Mouse (Mus musculus) limb, embryonic 15.5 days (tissue): Measurements from ENCODE around the gene Agrp. TPM values are rescaled to one million over a fixed set of nuclear protein-coding genes. Genes with fewer than 3 reads are reported as not detected.

ENCODE experiments used
- ATAC-seq: fragments of 200-750 bp; cut with Nextera tagmentation; 2 replicates; pipeline ENCODE4 v1.8.0; 2017; ENCODE audit warnings: low read depth, moderate TSS enrichment; ENCODE audit not compliant: insufficient number of reproducible peaks, low FRiP score, low TSS enrichment
- H3K27ac ChIP-seq: fragments of 300-500 bp; sonication (generic); 2 replicates; pipeline ENCODE4 v1.5.1; 2015; ENCODE audit warnings: moderate library complexity, mild to moderate bottlenecking, inconsistent platforms
- H3K27me3 ChIP-seq: fragments of 300-500 bp; sonication (generic); 2 replicates; pipeline ENCODE4 v1.6.1; 2015; ENCODE audit warnings: inconsistent platforms
- H3K36me3 ChIP-seq: fragments of 300-500 bp; sonication (generic); 2 replicates; pipeline ENCODE4 v1.6.1; 2015; ENCODE audit warnings: inconsistent platforms
- H3K4me1 ChIP-seq: fragments of 300-500 bp; sonication (generic); 2 replicates; pipeline ENCODE4 v1.6.1; 2015; ENCODE audit warnings: inconsistent platforms
- H3K4me2 ChIP-seq: fragments of 300-500 bp; sonication (generic); 2 replicates; pipeline ENCODE4 v1.6.1; 2015; ENCODE audit warnings: mild to moderate bottlenecking, inconsistent platforms
- H3K4me3 ChIP-seq: fragments of 300-500 bp; sonication (generic); 2 replicates; pipeline ENCODE4 v1.5.1; 2015; ENCODE audit warnings: mild to moderate bottlenecking, inconsistent platforms
- H3K9ac ChIP-seq: fragments of 300-500 bp; sonication (generic); 2 replicates; pipeline ENCODE4 v1.6.1; 2015; ENCODE audit warnings: inconsistent platforms
- H3K9me3 ChIP-seq: fragments of 300-500 bp; sonication (generic); 2 replicates; pipeline ENCODE4 v1.6.1; 2016; ENCODE audit warnings: inconsistent platforms
- WGBS: fragments of 180-500 bp; shearing (Covaris S2); methylation state at CpG from one replicate; pipeline ENCODE4 v1.1.7; 2015; 5-methylcytosine and 5-hydroxymethylcytosine counted together
- polyA plus RNA-seq: library from polyadenylated mRNA; unstranded; fragments of >200 nt; fragmentation: Nextera tagmentation; extraction: Ambion mirVana; gene quantifications from 2 replicates; pipeline ENCODE4 v1.2.1, GENCODE M21; 2015

Agrp gene
- polyA plus RNA-seq, 1 experiment from 2014 or later, result 2.4 TPM

DNA sequence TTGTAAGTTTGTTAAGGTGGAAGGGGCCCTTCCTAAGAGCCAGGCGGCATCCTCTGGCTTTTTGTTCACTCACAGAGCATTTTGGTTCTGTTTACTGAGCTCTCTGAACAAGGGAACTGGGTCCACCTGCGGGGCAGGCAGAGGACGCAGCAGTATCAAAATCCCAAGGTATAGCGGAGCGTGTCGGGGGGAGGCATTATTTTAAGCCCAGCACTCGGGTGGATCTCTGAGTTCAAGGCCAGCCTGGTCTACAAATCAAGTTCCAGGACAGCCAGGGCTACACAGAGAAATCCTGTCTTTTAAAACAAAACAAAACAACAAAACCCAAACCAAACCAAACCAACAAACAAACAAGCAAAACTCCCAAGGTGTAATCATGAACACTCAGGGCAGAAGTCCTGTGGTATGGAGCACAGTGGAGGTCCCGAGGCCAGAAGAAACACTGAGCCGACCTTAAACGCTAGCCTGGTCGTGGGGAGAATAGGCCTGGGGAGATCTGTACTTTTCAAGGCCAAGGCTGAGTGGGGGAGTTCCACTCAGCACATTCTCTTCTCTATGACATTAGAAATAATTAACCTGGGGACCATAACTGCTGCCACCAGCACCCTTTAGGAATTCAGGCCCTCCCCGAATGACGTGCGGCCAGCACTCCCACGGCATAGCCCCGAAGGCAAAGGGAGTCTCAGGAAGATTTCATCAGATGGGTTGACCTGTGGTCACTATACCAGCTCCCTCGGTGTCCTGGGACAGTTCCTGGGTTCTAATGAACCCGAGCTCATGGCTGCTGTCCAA lies 42.5 kb downstream of the Agrp start:
- Histone ChIP-seq H3K9me3 (no peaks in the 10 kb centered on the region), H3K36me3 (no peaks in the 10 kb centered on the region), H3K4me1 (peaks cover 27% of the 10 kb centered on the region), H3K27ac (peak overlapping the region; percentile 86), H3K4me3 (peak overlapping the region; percentile 24), H3K27me3 (no peaks in the 10 kb centered on the region), H3K4me2 (peak overlapping the region; percentile 42), H3K9ac (no peak overlapping the region)
- WGBS, result 78% methylated on average over 18 of the region's 18 CpGs
- no peak for ATAC-seq

DNA sequence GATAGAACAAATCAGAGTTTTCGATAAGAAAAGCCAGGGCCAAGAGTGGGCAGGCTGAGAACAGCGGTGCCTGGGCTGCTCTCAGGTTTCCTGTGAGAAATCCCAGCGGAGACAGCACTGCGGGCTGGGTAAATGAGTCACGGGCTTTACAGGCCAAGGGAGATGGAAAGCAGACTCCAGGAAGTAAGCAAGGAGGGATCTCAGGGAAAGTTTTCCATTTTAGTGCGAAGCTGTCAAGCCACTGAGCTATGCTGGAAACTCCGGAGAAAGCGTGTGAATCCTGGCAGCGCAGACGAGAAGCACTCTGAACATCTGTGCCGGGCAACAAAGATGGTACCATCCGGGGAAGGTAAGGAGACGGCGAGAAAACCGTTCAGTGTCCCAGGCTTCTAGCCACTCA lies 43.3 kb downstream of the Agrp start:
- peak; percentile 62; the same call in 1 of the 2 replicates for ATAC-seq
- Histone ChIP-seq H3K36me3 (no peaks in the 10 kb centered on the region), H3K4me1 (peaks cover 27% of the 10 kb centered on the region), H3K9ac (no peak overlapping the region), H3K9me3 (no peaks in the 10 kb centered on the region), H3K27ac (peak overlapping the region; percentile 86), H3K27me3 (no peaks in the 10 kb centered on the region), H3K4me2 (peak overlapping the region; percentile 42), H3K4me3 (peak overlapping the region; percentile 24)
- 9% methylated on average over 15 of the region's 15 CpGs for whole genome bisulfite sequencing

DNA sequence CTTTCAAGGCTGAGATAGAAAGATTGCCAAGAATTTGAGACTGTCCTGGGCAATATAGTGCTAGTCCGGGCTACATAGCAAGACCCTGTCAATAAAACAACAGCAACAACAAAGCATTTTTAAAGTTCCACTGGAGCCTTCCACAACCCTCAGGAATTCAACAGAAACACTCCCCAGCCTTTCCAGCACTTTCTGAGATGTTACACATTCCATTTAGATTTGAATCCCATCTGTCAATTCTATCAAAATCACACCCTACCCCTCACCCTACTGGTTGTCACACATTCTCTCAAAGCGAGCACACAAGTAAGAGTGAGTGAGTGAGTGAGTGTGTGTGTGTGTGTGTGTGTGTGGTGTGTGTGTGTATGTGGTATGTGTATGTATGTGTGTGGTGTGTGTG lies 44.8 kb downstream of the Agrp start:
- Histone ChIP-seq H3K9me3 (no peaks in the 10 kb centered on the region), H3K4me3 (no peak overlapping the region), H3K4me2 (no peak overlapping the region), H3K27me3 (no peaks in the 10 kb centered on the region), H3K36me3 (no peaks in the 10 kb centered on the region), H3K4me1 (peaks cover 27% of the 10 kb centered on the region), H3K9ac (no peak overlapping the region), H3K27ac (no peak overlapping the region)
- 26% methylated on average over 2 of the region's 2 CpGs for WGBS
- ATAC-seq, result no peak

DNA sequence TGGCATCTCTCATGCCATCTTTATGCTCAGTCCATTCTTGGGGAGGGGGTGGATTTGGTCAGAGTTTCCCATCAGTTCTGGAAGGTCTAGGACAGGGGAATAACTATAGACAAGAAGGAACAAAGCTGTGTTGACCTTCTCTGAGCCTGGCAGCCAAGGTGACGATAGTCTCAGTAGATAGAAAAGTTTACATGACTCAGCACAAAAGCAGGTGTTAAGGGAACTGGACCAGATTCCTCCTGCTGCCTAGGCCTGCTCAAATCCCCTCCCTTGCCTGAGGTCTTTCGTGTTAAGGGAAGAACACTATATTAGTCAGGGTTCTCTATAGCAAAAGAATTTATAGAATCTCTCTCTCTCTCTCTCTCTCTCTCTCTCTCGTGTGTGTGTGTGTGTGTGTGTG lies 57.5 kb downstream of the Agrp start:
- no peaks in the 10 kb centered on the region for H3K36me3 ChIP-seq
- 49% methylated on average over 3 of the region's 3 CpGs for WGBS
- no peak overlapping the region for H3K4me2 ChIP-seq
- no peak overlapping the region for H3K9ac ChIP-seq
- H3K4me3 ChIP-seq, result no peak overlapping the region
- no peak overlapping the region for H3K27ac ChIP-seq
- ATAC-seq, result no peak
- H3K9me3 ChIP-seq, result no peaks in the 10 kb centered on the region
- H3K4me1 ChIP-seq, result no peaks in the 10 kb centered on the region; the same call in 1 of the 2 replicates
- no peaks in the 10 kb centered on the region for H3K27me3 ChIP-seq

DNA sequence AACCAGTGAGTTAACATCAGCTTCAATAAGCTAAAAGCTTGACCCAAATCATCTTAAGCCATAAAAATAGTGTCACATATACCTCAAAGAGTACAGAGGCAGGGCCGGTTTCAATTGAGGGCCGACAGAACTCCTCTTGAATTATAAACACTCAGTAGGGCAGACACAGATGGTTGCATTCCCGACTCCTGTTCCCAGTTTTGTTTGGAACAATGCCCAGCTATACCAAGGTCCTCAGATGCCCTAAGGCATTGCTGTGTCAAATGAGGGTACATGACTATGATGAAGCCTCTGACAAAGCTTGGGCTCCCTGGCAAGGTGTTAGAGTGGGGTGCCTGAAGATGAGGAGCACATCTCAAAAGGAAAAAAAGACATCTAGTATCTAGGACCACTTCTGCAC lies 61.7 kb downstream of the Agrp start:
- Histone ChIP-seq H3K4me2 (no peak overlapping the region), H3K4me1 (no peaks in the 10 kb centered on the region; the same call in 1 of the 2 replicates), H3K9me3 (no peaks in the 10 kb centered on the region), H3K27ac (no peak overlapping the region), H3K4me3 (no peak overlapping the region), H3K27me3 (no peaks in the 10 kb centered on the region), H3K9ac (no peak overlapping the region), H3K36me3 (no peaks in the 10 kb centered on the region)
- ATAC-seq, result no peak
- WGBS, result 39% methylated on average over 3 of the region's 3 CpGs

DNA sequence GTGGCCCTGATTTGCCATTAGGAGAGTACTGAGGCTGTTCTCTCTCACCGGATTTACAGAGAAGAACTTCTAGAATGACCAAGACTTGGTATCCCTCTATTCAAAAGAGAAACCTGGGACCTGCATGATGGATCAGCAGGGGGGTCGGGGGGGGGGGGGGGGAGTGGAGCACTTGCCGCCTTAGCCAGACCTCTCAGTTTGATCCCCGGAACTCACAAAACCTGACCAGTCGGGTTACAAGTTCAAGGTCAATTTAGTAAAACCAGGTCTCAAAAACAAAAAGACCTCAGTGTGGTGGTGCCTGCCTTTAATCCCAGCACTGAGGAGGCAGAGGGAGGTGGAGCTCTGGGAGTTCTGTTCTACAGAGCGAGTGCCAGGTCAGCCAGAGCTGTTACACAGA lies 62.5 kb downstream of the Agrp start:
- Histone ChIP-seq H3K4me1 (no peaks in the 10 kb centered on the region), H3K27ac (no peak overlapping the region), H3K4me3 (no peak overlapping the region), H3K27me3 (no peaks in the 10 kb centered on the region), H3K36me3 (no peaks in the 10 kb centered on the region), H3K9me3 (no peaks in the 10 kb centered on the region), H3K9ac (no peak overlapping the region), H3K4me2 (no peak overlapping the region)
- 36% methylated on average over 6 of the region's 6 CpGs for WGBS
- ATAC-seq, result no peak

DNA sequence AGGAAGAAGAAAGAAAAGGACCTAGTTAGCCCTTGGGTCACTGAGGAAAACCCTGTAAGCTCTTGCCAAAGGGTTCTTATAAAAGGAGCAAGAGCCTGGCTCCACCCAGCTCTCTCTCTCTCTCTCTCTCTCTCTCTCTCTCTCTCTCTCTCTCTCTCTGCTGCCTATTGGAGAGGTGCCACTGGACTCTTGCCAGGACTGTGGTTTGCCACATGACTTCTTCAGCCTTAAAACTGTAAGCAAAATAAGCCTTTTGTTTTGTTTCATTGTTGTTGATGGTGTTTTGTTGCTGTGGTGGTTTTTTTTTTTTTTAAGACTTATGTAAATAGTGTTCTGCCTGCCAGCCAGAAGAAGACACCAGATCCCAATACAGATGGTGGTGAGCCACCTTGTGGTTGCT lies 63.8 kb downstream of the Agrp start:
- Histone ChIP-seq H3K27me3 (no peaks in the 10 kb centered on the region), H3K36me3 (no peaks in the 10 kb centered on the region), H3K4me3 (no peak overlapping the region), H3K9me3 (no peaks in the 10 kb centered on the region), H3K4me1 (no peaks in the 10 kb centered on the region), H3K27ac (no peak overlapping the region), H3K4me2 (no peak overlapping the region), H3K9ac (no peak overlapping the region)
- no peak for ATAC-seq

DNA sequence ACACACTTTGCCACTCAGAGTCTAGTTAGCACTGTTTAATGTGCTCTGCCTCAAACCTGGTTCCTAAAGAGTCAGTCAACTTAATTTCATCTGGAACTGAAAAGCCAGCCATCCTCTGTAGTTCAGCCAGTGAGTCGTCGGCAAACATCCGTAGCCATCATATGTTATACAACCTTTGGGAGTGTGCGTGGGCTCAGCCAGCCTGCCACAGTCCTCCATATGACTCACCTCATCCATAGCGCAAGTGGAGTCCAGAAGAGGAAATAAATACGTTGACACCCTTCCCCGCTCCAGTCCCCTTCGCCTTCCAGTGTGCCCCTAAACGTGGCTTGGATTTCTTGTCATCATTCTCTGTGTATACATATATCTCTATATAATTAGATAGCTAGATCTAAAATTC lies 65.4 kb downstream of the Agrp start:
- ATAC-seq, result no peak
- Histone ChIP-seq H3K4me1 (peaks cover 5% of the 10 kb centered on the region), H3K27me3 (no peaks in the 10 kb centered on the region), H3K27ac (no peak overlapping the region), H3K4me3 (no peak overlapping the region), H3K4me2 (no peak overlapping the region), H3K9ac (no peak overlapping the region), H3K9me3 (no peaks in the 10 kb centered on the region), H3K36me3 (no peaks in the 10 kb centered on the region)
- WGBS, result 85% methylated on average over 9 of the region's 9 CpGs

DNA sequence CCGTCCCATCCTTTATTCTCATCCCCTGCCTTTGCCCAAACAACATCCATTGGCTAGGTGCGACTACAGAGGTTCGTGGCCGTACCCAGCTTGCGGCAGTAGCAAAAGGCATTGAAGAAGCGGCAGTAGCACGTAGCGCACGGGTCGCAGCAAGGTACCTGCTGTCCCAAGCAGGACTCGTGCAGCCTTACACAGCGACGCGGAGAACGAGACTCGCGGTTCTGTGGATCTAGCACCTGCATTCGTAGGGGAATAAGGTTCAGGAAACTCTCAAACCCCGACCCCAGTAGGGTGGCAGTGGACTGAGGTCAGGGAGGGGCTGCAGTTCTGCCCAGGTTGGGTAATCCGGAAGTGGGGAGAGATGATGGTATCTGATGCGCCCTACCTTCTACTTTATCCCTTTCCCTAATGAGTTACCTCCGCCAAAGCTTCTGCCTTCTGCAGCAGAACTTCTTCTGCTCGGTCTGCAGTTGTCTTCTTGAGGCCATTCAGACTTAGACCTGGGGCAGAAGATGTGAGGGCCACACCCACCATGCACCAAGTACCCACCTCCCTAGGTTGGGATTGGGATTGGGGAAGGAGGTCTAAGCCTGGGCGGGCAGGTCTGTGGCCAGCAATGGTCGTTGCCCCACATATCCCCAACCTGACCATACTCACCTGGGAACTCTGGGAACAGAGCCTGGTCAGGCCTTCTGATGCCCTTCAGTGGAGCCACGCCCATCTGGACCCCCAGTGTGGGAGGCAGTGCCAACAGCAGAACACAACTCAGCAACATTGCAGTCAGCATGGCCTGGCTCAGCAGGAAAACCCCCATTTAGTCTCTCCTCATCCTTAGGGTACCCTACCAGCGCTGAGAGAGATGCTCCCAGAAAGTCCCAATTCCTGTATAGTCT lies 70.2 kb downstream of the Agrp start:
- Histone ChIP-seq H3K36me3 (peaks cover 3% of the 10 kb centered on the region; the same call in 1 of the 2 replicates), H3K4me3 (peak overlapping the region; percentile 96), H3K27me3 (no peaks in the 10 kb centered on the region), H3K4me2 (peak overlapping the region; percentile 83), H3K27ac (peak overlapping the region; percentile 87; the same call in 1 of the 2 replicates), H3K4me1 (peaks cover 22% of the 10 kb centered on the region), H3K9ac (peak overlapping the region; percentile 50; the same call in 1 of the 2 replicates), H3K9me3 (no peaks in the 10 kb centered on the region)
- ATAC-seq, result no peak
- WGBS, result 27% methylated on average over 27 of the region's 27 CpGs

DNA sequence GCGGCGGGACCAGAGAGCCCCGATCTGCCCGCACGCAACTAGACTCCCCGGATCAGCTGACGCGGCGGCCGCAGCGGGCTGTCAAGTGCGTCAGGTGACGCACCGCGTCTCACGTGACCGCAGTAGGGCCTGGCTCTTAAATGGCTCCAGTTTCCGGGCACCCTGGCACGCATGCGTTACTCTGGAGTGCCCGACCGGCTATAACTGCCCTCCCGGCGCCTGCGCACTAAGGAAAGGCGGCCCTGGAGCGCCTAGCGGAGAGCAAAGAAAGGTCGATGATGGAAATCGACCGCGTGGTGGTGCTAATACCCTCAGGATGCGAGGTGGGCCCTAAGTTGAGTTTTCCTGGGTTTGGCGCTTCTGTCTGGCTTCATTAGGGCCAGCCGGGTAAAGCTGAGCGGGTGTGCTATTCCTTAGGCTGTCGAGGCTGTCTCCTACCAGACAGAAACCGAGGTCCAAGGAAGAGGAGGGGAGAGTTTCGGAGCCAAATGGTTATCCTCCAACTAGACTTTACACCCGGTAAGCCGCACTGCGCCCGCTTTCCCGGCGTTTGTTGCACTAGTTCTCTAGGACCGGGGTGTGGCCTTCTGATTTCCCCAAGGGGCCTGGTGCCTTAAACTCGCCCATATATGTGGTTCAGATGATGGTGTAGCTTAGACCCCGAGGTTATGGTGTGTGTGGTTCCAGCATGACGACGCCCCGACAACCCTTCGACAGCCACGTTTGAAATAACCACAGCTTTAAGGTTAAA lies 71.1 kb downstream of the Agrp start, which contains the start of gene Atp6v0d1:
TSS of gene Atp6v0d1 (minus strand) at position 96 of the 751 bp plus-strand sequence.
- Histone ChIP-seq H3K36me3 (peaks cover 5% of the 10 kb centered on the region; the same call in 1 of the 2 replicates), H3K27ac (peak within 1 kb of the TSS; percentile 87), H3K4me1 (peaks cover 22% of the 10 kb centered on the region), H3K4me3 (peak within 1 kb of the TSS; percentile 96), H3K9ac (peak within 1 kb of the TSS; percentile 85), H3K9me3 (no peaks in the 10 kb centered on the region), H3K27me3 (no peaks in the 10 kb centered on the region), H3K4me2 (peak within 1 kb of the TSS; percentile 83)
- ATAC-seq, result peak; percentile 99
- WGBS, result 2% methylated on average over 53 of the region's 53 CpGs

DNA sequence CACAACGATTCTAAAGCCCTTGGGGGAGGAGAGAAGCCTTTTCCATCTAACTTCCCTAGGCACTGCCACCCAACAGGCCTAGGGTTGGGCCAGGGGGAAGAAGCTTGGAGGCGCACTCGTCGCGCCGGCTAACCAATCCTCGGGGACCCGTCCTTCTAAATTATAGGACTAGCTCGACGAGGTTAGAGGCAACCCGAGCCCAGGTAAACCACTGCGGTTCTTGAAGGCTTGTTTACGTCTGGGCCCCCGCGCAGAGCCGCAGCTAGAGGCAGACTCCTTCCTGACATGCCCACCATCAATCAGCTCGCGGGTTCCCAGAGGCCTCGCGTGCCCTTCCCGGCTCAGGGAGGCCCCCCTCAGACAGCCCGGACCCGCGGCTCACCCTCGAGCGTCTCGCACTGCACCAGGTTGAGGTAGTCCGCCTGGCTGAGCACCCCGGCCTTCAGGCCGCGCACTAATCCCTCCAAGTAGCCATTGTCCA lies 71.8 kb downstream of the Agrp start:
- H3K4me2 ChIP-seq, result peak overlapping the region; percentile 83
- H3K4me3 ChIP-seq, result peak overlapping the region; percentile 96
- ATAC-seq, result peak; percentile 59
- H3K4me1 ChIP-seq, result peaks cover 22% of the 10 kb centered on the region
- peak overlapping the region; percentile 87 for H3K27ac ChIP-seq
- H3K27me3 ChIP-seq, result no peaks in the 10 kb centered on the region
- H3K9me3 ChIP-seq, result no peaks in the 10 kb centered on the region
- H3K9ac ChIP-seq, result peak overlapping the region; percentile 85
- 1% methylated on average over 31 of the region's 31 CpGs for WGBS
- H3K36me3 ChIP-seq, result peaks cover 5% of the 10 kb centered on the region; the same call in 1 of the 2 replicates
